Mouse (Mus musculus): Measurements from ENCODE around the gene Crygb. TPM values are rescaled to one million over a fixed set of nuclear protein-coding genes. Genes with fewer than 3 reads are reported as not detected.

Crygb gene
- polyA plus RNA-seq, 1 experiment from 2014 or later = not detected

GRCm38 (mm10) chr1:65109196-65109595 lies 27.1 kb upstream of the Crygb start:
- no peaks in the 10 kb centered on the region for H3K9me3 ChIP-seq
- DNase-seq (ENCODE audit: extremely low spot score, low spot score) = no peak
- no peak overlapping the region for H3K4me3 ChIP-seq
- no peak overlapping the region for H3K27ac ChIP-seq
- no peaks in the 10 kb centered on the region for H3K36me3 ChIP-seq (replicated peaks)
- WGBS = 89% methylated on average over 8 of the region's 8 CpGs
- no peaks in the 10 kb centered on the region for H3K27me3 ChIP-seq (ENCODE audit: poor library complexity, severe bottlenecking)
- H3K4me1 ChIP-seq = peaks cover 10% of the 10 kb centered on the region

- DNase-seq (ENCODE audit: extremely low spot score, low spot score) = no peak
Measured at GRCm38 (mm10) chr1:65107654-65108279, 25.7 kb upstream of the Crygb start.

GRCm38 (mm10) chr1:65103273-65103672 lies 21.2 kb upstream of the Crygb start, which contains the start of gene Cryga:
Gene Cryga (minus strand): TSS chr1:65103373.
- WGBS = 92% methylated on average over 11 of the region's 11 CpGs
- DNase-seq (ENCODE audit: extremely low spot score, low spot score) = no peak
- H3K4me1 ChIP-seq = no peaks in the 10 kb centered on the region
- H3K36me3 ChIP-seq (replicated peaks) = no peaks in the 10 kb centered on the region
- H3K27me3 ChIP-seq (ENCODE audit: poor library complexity, severe bottlenecking) = no peaks in the 10 kb centered on the region
- H3K9me3 ChIP-seq = no peaks in the 10 kb centered on the region
- H3K4me3 ChIP-seq = no peak within 1 kb of the TSS
- no peak within 1 kb of the TSS for H3K27ac ChIP-seq

More at GRCm38 (mm10) chr1:65107654-65108279, 25.7 kb upstream of the Crygb start:
- H3K36me3 ChIP-seq (replicated peaks) = no peaks in the 10 kb centered on the region
- no peak overlapping the region for H3K27ac ChIP-seq
- H3K4me3 ChIP-seq = no peak overlapping the region
- no peaks in the 10 kb centered on the region for H3K9me3 ChIP-seq
- no peaks in the 10 kb centered on the region for H3K27me3 ChIP-seq (ENCODE audit: poor library complexity, severe bottlenecking)
- peaks cover 6% of the 10 kb centered on the region for H3K4me1 ChIP-seq
- WGBS = 96% methylated on average over 10 of the region's 10 CpGs

DNA sequence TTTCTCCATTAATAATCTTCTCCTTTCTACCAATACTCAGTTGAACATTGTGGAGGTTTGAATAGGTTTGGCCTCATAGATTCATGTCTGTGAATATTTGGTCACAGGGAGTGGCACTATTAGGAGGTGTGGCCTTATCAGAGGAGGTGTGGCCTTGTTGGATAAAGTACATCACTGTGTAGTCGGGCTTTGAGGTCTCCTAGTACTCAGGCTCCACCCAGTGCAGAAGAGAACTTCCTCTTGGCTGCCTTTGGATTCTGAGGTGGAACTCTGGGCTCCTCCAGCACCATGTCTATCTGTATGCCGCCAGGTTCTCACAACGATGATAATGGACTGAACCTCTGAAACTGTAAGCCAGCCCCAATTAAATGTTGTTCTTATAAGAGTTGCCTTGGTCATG lies 14.9 kb upstream of the Crygb start:
- no peaks in the 10 kb centered on the region for H3K36me3 ChIP-seq (replicated peaks)
- no peak for DNase-seq (ENCODE audit: extremely low spot score, low spot score)

DNA sequence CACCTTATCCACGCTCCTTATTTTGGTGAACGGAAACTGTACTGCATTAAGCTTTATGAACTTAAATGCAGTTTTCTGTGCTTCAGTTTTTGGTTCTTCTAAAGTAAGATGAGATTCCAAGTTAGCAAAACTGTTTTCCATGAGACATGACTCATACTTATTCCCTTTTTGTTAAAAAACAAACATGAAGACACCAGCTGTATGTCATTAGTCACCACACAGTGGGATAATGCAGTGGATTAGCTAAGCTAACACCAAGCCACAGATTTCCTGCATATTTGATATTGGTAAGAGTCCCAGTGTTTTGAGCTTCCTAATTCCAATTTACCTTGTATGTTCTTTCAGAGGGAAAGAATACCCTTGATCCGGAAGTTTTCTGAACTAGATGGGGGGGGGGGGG lies 9.5 kb upstream of the Crygb start:
- no peak overlapping the region for H3K27ac ChIP-seq
- H3K4me1 ChIP-seq = no peaks in the 10 kb centered on the region
- no peaks in the 10 kb centered on the region for H3K27me3 ChIP-seq (ENCODE audit: poor library complexity, severe bottlenecking)
- H3K4me3 ChIP-seq = no peak overlapping the region
- WGBS = 93% methylated on average over 3 of the region's 3 CpGs
- DNase-seq (ENCODE audit: extremely low spot score, low spot score) = no peak
- H3K36me3 ChIP-seq (replicated peaks) = no peaks in the 10 kb centered on the region
- no peaks in the 10 kb centered on the region for H3K9me3 ChIP-seq

More for the DNA sequence above, 14.9 kb upstream of the Crygb start:
- WGBS = 92% methylated on average over 3 of the region's 3 CpGs
- Histone ChIP-seq H3K4me3 (no peak overlapping the region), H3K4me1 (no peaks in the 10 kb centered on the region), H3K9me3 (no peaks in the 10 kb centered on the region), H3K27ac (no peak overlapping the region), H3K27me3 (ENCODE audit: poor library complexity, severe bottlenecking) (no peaks in the 10 kb centered on the region)

DNA sequence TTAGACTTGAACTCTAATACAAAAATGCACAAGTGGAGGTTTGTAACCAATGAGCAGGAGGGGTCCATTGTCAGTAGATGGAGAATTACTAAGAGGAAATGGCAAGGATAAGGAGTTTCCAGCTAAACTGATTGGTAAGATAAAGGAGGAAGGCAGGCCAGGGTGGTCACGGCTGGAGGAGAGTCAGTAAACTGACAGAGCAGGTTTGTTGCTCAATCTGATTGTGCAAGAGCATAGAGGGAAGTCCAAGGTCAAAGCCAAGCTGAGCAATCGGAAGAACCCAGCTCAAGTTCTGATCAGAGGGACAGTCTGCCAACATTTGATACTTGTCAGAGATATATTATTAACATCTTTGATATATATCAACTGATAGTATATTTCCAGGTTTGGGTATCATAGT lies 8.3 kb upstream of the Crygb start:
- WGBS = 75% methylated on average over 2 of the region's 2 CpGs
- no peak overlapping the region for H3K27ac ChIP-seq
- H3K9me3 ChIP-seq = no peaks in the 10 kb centered on the region
- no peaks in the 10 kb centered on the region for H3K4me1 ChIP-seq
- DNase-seq (ENCODE audit: extremely low spot score, low spot score) = no peak
- H3K36me3 ChIP-seq (replicated peaks) = no peaks in the 10 kb centered on the region
- H3K4me3 ChIP-seq = no peak overlapping the region
- no peaks in the 10 kb centered on the region for H3K27me3 ChIP-seq (ENCODE audit: poor library complexity, severe bottlenecking)

DNA sequence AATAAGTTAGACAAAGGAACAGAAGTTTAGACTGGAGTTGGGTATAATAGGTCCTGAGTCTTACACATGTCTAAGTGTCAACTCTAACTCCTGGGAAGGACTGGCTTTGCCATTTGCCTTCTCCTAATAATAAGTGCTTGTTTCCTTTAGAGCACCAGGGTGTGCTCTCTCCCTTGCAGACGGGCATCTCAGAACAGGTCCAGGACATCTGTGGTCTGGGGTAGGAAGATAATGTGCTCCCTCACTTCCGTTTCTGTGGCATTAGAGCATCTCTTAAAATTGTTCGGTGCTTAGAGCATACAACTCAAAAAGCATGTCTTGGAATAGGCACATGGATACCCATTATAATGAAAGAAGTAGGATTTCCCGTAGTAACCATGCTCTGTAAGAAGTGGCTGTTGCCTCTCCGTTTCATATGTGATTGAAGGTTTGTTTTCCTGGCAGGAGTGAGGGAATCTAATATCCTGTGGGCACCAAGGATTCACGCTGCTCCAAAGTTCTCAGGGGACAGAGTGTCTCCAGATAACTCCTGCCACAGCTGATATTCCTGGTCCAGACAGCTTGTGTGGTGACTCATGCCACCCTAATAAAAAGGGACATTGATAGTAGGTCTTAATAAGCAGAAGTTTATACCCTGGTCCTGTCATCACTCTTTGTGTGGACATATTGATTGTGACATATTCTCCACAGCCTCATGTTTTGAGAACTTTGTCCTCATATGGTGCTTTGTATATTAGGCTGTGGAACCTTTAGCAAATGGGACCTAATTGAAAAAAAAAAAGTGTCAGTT lies 6.7 kb upstream of the Crygb start:
- Histone ChIP-seq H3K4me3 (no peak overlapping the region), H3K27me3 (ENCODE audit: poor library complexity, severe bottlenecking) (no peaks in the 10 kb centered on the region), H3K27ac (no peak overlapping the region), H3K36me3 (replicated peaks) (no peaks in the 10 kb centered on the region), H3K9me3 (no peaks in the 10 kb centered on the region), H3K4me1 (no peaks in the 10 kb centered on the region)
- DNase-seq (ENCODE audit: extremely low spot score, low spot score) = no peak
- WGBS = 81% methylated on average over 6 of the region's 6 CpGs

DNA sequence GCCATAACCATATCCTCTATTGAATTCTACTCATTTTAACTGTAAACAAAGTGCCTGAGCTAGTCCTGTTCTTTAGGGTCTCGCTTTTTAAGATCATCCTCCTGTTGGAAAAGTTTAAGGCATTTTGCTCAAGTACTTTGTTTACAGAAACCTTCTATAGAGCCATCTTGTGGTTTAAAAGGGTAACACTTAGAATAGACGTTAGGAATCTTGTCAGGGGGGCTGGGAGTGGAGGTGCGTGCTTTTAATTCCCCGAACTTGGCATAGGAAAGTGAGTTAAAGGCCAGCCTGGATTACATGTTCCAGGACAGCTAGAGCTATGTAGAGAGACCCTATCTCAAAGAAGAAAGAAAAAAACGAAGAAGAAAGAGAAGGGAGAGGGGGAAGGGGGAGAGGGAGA lies 6.5 kb downstream of the Crygb start:
- Histone ChIP-seq H3K9me3 (no peaks in the 10 kb centered on the region), H3K4me3 (no peak overlapping the region), H3K36me3 (replicated peaks) (no peaks in the 10 kb centered on the region), H3K27ac (no peak overlapping the region), H3K27me3 (ENCODE audit: poor library complexity, severe bottlenecking) (no peaks in the 10 kb centered on the region), H3K4me1 (peaks cover 6% of the 10 kb centered on the region)
- WGBS = 25% methylated on average over 5 of the region's 5 CpGs
- no peak for DNase-seq (ENCODE audit: extremely low spot score, low spot score)

DNA sequence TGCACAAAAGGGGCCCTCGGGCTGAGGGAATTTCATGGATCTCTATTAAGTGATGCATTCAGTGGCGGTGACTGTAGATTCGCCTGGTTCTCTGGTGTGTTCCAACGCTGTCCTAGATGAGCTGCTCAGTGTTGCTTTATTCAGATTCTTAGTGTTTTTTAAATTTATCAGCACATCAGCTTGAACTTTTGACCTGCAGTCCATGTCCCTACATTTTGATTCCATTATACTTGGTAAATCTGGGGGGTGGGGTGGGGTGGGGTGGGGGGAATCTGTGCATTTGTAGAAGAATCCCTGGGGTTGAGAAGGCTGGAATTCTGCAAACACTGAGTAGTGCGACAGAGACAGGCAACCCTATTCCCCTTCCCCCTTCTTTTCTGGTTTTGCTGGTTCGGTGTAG lies 8.5 kb downstream of the Crygb start, which contains the start of gene Crygc:
TSS of gene Crygc (minus strand) at position 101 of the 400 bp plus-strand sequence.
- Histone ChIP-seq H3K9me3 (no peaks in the 10 kb centered on the region), H3K4me3 (no peak within 1 kb of the TSS), H3K4me1 (peaks cover 6% of the 10 kb centered on the region), H3K36me3 (replicated peaks) (no peaks in the 10 kb centered on the region), H3K27ac (no peak within 1 kb of the TSS), H3K27me3 (ENCODE audit: poor library complexity, severe bottlenecking) (no peaks in the 10 kb centered on the region)
- 61% methylated on average over 6 of the region's 6 CpGs for WGBS
- DNase-seq (ENCODE audit: extremely low spot score, low spot score) = no peak

DNA sequence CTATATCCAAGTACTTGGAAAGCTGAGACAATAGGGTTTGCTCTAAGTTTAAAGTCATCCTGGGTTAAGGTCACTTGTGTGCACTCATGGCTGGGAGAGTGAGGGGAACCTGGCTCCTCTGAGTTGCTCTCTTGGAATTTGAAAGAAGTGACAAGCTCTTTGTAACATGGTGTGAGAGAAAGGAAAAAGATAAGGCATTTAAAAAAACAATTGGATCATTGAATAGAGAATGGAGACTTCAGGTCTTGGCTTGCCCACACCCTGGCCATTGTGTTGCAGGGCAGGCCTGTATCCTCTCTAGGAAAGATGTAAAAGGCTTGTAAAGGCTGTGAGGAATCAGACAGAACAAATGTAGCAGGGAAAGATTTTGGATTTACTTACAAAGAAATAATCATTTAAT lies 14.2 kb downstream of the Crygb start:
- no peaks in the 10 kb centered on the region; the same call in 1 of the 2 replicates for H3K4me1 ChIP-seq
- no peaks in the 10 kb centered on the region for H3K9me3 ChIP-seq
- DNase-seq (ENCODE audit: extremely low spot score, low spot score) = no peak
- H3K36me3 ChIP-seq (replicated peaks) = no peaks in the 10 kb centered on the region
- H3K27me3 ChIP-seq (ENCODE audit: poor library complexity, severe bottlenecking) = no peaks in the 10 kb centered on the region
- no peak overlapping the region for H3K4me3 ChIP-seq
- H3K27ac ChIP-seq = no peak overlapping the region

- Histone ChIP-seq H3K4me3 (no peak overlapping the region), H3K36me3 (replicated peaks) (no peaks in the 10 kb centered on the region), H3K9me3 (no peaks in the 10 kb centered on the region), H3K4me1 (no peaks in the 10 kb centered on the region; the same call in 1 of the 2 replicates), H3K27me3 (ENCODE audit: poor library complexity, severe bottlenecking) (no peaks in the 10 kb centered on the region), H3K27ac (no peak overlapping the region)
- 88% methylated on average over 15 of the region's 15 CpGs for WGBS
- DNase-seq (ENCODE audit: extremely low spot score, low spot score) = no peak
Measured at GRCm38 (mm10) chr1:65064201-65064600, 17.9 kb downstream of the Crygb start.

- H3K27me3 ChIP-seq (ENCODE audit: poor library complexity, severe bottlenecking) = no peaks in the 10 kb centered on the region
- DNase-seq (ENCODE audit: extremely low spot score, low spot score) = no peak
- no peak within 1 kb of the TSS for H3K4me3 ChIP-seq
- no peaks in the 10 kb centered on the region; the same call in 1 of the 2 replicates for H3K4me1 ChIP-seq
- no peaks in the 10 kb centered on the region for H3K36me3 ChIP-seq (replicated peaks)
- no peaks in the 10 kb centered on the region for H3K9me3 ChIP-seq
- WGBS = 73% methylated on average over 8 of the region's 8 CpGs
- H3K27ac ChIP-seq = no peak within 1 kb of the TSS
Measured at GRCm38 (mm10) chr1:65063352-65063751, 18.7 kb downstream of the Crygb start, which contains the start of gene Crygd. Gene Crygd (minus strand): TSS chr1:65063452.

DNA sequence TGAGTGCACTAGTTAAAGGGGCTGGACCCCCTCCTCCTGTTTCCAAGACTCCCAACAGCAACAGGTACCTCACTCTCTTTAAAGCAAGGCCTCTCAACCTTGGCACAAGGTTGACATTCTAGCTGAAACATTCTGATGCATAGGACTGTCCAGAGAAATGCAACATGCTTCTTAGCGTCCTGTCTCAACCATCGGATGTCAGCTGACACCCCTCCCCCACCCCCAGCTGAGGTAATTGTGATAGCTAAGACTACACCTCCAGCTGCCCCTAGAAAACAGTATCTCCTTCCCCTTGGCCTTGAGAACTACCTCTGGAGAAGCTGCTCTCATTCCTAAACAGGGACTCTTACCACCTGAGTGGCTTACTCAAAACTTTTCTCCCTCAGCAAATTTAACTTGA lies 29.9 kb downstream of the Crygb start:
- 34% methylated on average over 2 of the region's 2 CpGs for WGBS
- H3K27me3 ChIP-seq (ENCODE audit: poor library complexity, severe bottlenecking) = peaks cover 8% of the 10 kb centered on the region; the same call in 1 of the 2 replicates
- no peaks in the 10 kb centered on the region for H3K9me3 ChIP-seq
- DNase-seq (ENCODE audit: extremely low spot score, low spot score) = no peak
- peaks cover 31% of the 10 kb centered on the region for H3K4me1 ChIP-seq
- H3K27ac ChIP-seq = peak overlapping the region; percentile 62
- no peaks in the 10 kb centered on the region for H3K36me3 ChIP-seq (replicated peaks)
- no peak overlapping the region for H3K4me3 ChIP-seq
